Mouse (Mus musculus) MEL (cell line): ENCODE results near the gene Anxa9.
"Not testable (repeated sequence)": the region's sequence is repeated elsewhere in the genome, so short reads cannot be mapped to it uniquely, and the experiment has no call there.

Experiments used
- BHLHE40 ChIP-seq: IDR thresholded peaks from 2 replicates; pipeline ENCODE4 v1.6.1; 2012; ENCODE audit warnings: low read depth, mild to moderate bottlenecking, inconsistent platforms, low read length, improper control_type of control experiment, borderline replicate concordance
- CHD1 ChIP-seq: IDR thresholded peaks from 2 replicates; pipeline ENCODE4 v1.6.1; 2012; ENCODE audit warnings: low read depth, mild to moderate bottlenecking, inconsistent platforms, low read length, improper control_type of control experiment
- CHD2 ChIP-seq: IDR thresholded peaks from 2 replicates; pipeline ENCODE4 v1.6.1; 2011; ENCODE audit warnings: low read length, improper control_type of control experiment
- CTCF ChIP-seq, 3 experiments: IDR thresholded peaks in 2 of 3; conservative IDR thresholded peaks in 1 of 3; 2 replicates each; pipeline ENCODE4 v1.5.1; 2011 to 2012; ENCODE audit warnings: low read length in 3 of 3, low read depth in 2 of 3, mild to moderate bottlenecking in 2 of 3, improper control_type of control experiment in 1 of 3, inconsistent platforms in 1 of 3, mixed read lengths in 1 of 3, moderate library complexity in 1 of 3; ENCODE audit not compliant: control insufficient read depth in 1 of 3, insufficient read depth in 1 of 3, poor library complexity in 1 of 3, severe bottlenecking in 1 of 3
- EP300 ChIP-seq, 2 experiments: IDR thresholded peaks; 2 replicates each; pipeline ENCODE4 v1.6.1; 2011; ENCODE audit warnings: improper control_type of control experiment in 2 of 2, low read length in 2 of 2, low read depth in 1 of 2, mild to moderate bottlenecking in 1 of 2
- ETS1 ChIP-seq: IDR thresholded peaks from 2 replicates; pipeline ENCODE4 v1.6.1; 2012; ENCODE audit warnings: low read depth, mild to moderate bottlenecking, inconsistent platforms, low read length, improper control_type of control experiment, moderate library complexity
- MXI1 ChIP-seq: IDR thresholded peaks from 2 replicates; pipeline ENCODE4 v1.6.1; 2011; ENCODE audit warnings: mild to moderate bottlenecking, low read depth, low read length, improper control_type of control experiment
- POLR2A ChIP-seq, 2 experiments: IDR thresholded peaks; 2 replicates each; pipeline ENCODE4 v1.6.1; 2011 to 2012; ENCODE audit warnings: low read length in 2 of 2, mild to moderate bottlenecking in 2 of 2, control low read depth in 1 of 2, improper control_type of control experiment in 1 of 2, low read depth in 1 of 2, moderate library complexity in 1 of 2; ENCODE audit not compliant: control insufficient read depth in 1 of 2, insufficient read depth in 1 of 2, poor library complexity in 1 of 2
- POLR2AphosphoS2 ChIP-seq: IDR thresholded peaks from 2 replicates; pipeline ENCODE4 v1.6.1; 2011; ENCODE audit warnings: low read length, improper control_type of control experiment
- SIN3A ChIP-seq: IDR thresholded peaks from 2 replicates; pipeline ENCODE4 v1.6.1; 2012; ENCODE audit warnings: low read length, improper control_type of control experiment, inconsistent platforms
- TAL1 ChIP-seq: IDR thresholded peaks from 2 replicates; pipeline ENCODE4 v1.6.1; 2012; ENCODE audit warnings: mild to moderate bottlenecking, inconsistent platforms, low read length, moderate library complexity, mixed read lengths
- TBP ChIP-seq: IDR thresholded peaks from 2 replicates; pipeline ENCODE4 v1.8.0; 2011; ENCODE audit warnings: low read depth, low read length, improper control_type of control experiment
- TCF12 ChIP-seq: IDR thresholded peaks from 2 replicates; pipeline ENCODE4 v1.6.1; 2014; ENCODE audit warnings: low read depth, mild to moderate bottlenecking, inconsistent platforms, low read length, improper control_type of control experiment, moderate library complexity

- not testable (repeated sequence) for TF ChIP-seq TCF12; CTCF (IDR thresholded peaks at IDR 0.05 in 2 of 3, conservative IDR thresholded peaks at IDR 0.05 in 1 of 3; ENCODE audit: control insufficient read depth in 1 of 3, insufficient read depth in 1 of 3, low read depth in 2 of 3, low read length in 3 of 3, poor library complexity in 1 of 3, severe bottlenecking in 1 of 3); CHD1; TBP; TAL1; BHLHE40; CHD2; MXI1; POLR2A (IDR thresholded peaks at IDR 0.05; ENCODE audit: control insufficient read depth in 1 of 2, insufficient read depth in 1 of 2, low read depth in 1 of 2, low read length in 2 of 2, poor library complexity in 1 of 2); SIN3A; EP300 (IDR thresholded peaks at IDR 0.05; ENCODE audit: low read depth in 1 of 2, low read length in 2 of 2); POLR2AphosphoS2; ETS1
Observed at GRCm38 (mm10) chr3:95343356-95344000, 36.5 kb upstream of the Anxa9 start.
